Mouse (Mus musculus) CD8-positive naive resting alpha-beta T cell, adult 57 days (primary cell): ENCODE data around the gene Gm8978. TPM values are rescaled to one million over a fixed set of nuclear protein-coding genes. Genes with fewer than 3 reads are reported as not detected.

Experiments
- total RNA-seq: library from RNA; stranded (reverse); gene quantifications from one replicate; pipeline ENCODE4 v1.2.4, GENCODE M21; 2023

The Gm8978 gene
- total RNA-seq: not detected

DNA sequence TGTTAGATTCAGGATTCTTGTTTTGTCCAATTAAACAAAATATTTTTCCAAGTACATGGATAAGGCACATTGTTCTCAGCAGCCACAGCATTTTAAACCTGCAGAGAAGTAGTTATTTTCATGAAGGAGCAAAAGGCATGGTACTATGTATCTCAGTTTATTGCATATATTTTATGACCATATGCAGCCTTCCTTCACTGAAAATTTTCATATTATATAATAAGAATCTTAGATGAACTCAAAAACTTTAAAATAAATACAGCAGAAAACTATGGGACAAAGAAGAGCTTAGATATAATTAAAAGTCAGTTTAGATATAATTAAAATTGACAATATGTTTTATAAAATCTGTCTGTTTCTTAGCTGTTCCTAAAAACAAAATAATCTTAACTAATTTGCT, at the start of gene Gm8978:
Gene Gm8978 (minus strand): TSS at position 101 of the 400 bp plus-strand sequence.

Other genes starting within 250 kb of the Gm8978 start
- 1.1 TPM for gene Rnls, start 233.0 kb downstream of the Gm8978 start, total RNA-seq
- not detected for gene Lipo4, start 107.5 kb downstream of the Gm8978 start, total RNA-seq
- not detected for gene Lipo2, start 126.1 kb upstream of the Gm8978 start, total RNA-seq
- gene Lipo3, start 136.7 kb upstream of the Gm8978 start, total RNA-seq: 2.7 TPM
- not detected for gene Lipo1, start 162.2 kb upstream of the Gm8978 start, total RNA-seq